Mouse (Mus musculus) T-helper 2 cell (primary cell): Measurements from ENCODE around the gene Calcb.

Experiments
- in situ Hi-C: fragments of 300-600 bp; cut with MboI, MseI; formaldehyde crosslinking; loops from one replicate; pipeline ENCODE4 v1.15.1; 2025; ENCODE audit warnings: high pct_unique_total_duplicates

Calcb gene

DNA sequence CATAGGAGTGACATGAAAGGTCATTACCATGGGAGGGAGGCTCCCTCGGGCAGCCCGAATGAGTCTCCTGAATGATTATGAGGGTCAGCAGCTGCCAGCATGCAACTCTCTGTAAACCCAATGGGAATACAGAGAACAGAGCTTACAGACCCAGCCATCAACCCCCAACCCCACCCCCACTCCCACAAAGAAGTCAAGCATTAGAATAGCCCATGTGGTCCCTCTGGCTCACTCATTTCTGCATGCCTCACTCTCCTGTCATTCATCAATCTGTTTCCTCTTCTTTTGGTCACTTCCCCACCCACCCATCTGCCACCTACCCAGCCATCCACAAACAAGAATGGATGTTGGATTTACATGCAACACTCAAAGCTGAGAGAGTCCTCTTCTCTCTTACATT, 35.0 kb downstream of the Calcb start:
- in situ Hi-C loops: no loop called here

DNA sequence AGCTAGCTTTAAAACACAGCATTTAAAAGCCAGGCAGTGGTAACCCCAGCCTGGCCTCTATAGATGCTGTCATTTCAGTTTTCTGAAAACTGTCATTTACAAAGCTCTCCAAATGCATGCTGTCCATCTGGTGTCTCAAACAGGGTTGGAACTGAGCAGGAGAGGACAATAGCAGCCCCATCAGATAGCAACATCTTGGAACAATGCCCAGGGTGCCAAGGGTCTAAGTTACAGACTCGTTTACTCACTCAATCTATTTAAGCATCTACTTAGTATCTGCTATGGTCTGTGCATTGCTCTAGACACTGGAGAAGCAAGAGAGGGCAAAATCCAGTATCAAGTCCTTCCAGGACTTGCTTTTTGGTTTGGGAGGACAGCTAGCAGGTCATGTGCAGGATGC, 35.8 kb downstream of the Calcb start:
- in situ Hi-C loops: no loop called here

DNA sequence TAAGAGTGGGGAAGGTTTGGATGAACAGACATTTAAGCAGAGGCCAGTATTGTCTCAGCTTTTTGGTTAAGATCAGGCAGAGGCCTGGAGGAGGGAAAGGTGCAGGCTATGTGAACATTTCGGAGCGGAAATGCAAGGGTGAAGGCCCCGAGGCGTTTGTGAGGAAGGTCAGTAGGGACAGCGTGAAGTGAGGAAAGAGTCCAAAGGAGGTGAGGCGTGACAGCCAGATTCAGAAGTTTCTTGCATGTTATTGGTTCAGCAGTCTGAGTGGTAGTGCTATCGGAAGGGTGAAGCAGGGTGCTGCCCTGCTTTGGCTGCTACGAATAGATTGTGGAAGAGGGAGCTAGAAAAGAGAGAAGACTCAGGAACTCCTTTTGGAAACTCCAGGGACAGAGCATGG, 36.2 kb downstream of the Calcb start:
- in situ Hi-C loops: no loop called here

DNA sequence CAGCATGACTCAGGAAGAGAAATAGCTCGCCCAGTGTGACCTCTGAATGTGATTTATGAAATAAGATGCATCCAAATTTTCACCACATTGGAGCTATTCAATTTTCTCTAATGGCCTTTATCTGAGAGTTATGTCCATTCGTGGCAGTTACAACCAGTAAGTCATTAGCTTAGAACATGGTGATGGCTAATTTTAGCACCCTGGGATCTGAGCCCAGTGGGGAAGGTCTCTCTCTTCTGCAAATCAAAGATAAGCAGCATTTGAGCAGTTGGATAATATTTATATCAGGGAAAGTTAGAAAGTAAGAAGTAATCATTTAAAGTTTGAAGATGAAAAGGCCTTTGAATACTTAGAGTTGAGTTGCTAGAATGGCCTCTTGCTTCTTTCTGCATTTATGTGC, 44.2 kb downstream of the Calcb start:
- in situ Hi-C loops: no loop called here

DNA sequence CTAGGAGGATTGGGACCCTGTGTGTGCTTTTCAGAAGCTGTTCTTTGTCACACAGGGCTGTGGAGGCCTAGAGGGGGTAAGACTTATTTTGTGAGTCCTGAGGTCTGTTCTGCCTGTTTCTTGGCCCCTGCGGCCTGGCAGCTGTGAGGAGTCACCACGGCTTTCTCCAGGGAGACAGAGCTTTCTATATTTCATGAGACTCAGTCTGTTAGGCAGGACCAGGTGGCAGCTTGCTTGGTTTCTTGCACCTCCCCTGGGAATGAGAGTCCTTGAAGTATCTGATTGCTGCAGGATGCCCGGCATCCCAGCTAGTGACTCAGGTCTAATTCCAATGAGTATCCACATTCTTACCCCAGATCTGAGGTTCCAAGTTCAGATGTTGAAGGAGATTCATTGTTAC, 46.8 kb downstream of the Calcb start:
- in situ Hi-C loops: no loop called here

DNA sequence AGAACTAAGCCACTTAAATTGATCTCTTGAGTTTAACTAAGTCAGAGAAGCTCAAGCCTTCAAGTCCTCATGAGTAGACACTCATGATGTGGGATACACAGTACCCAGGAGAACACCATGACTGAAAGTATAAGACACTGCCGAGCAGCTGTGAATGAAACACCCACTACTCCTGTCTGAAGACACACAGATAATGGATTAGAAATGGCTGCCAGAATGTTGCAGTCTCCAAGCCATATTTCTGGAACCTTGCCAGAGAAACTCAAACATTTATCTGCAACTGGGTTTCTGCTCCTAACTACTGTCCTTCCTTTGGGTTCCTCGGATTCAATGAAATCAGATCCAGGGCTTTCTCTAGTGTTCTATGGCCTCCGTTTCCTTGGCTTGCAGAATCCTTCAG, 48.1 kb downstream of the Calcb start:
- in situ Hi-C loops: no loop called here

DNA sequence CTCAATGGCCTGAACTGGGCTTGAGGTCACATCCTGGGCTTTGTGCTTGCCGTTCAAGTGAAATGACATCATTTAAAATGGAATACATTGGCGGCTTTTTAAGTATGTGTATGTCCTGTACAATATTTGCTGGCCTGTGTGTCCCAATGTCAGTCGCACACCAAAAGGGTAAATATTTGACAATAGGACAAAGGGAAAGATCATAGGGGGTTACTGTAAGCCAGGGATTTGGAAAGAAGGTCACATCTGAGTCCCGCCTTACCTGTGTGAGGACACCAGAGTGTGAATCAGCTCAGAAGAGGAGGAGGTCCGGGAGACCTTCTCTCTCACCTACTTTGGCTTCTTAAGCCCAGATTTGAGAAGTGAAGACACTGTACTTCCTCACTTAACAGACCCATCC, 50.1 kb downstream of the Calcb start:
- in situ Hi-C loops: no loop called here

DNA sequence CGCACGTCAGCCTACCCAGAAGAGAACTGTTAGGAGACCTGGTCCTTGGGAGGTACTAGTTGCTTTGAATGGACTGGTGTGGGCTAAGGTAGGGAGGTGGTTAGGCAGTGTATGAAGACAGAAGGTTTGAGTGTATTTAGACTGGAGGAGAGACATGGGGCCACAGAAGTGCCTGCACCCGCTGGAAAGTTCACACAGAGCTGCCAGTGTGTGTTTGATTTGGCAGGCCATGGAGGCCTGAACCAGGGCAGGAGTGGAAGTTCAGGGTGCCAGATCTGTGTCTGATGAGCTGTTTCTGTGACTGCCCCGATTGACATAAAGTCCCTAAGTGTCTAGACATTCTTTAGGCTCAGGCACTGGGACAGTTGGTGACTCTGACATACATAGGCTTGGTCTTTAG, 50.6 kb downstream of the Calcb start:
- in situ Hi-C loops: no loop called here

DNA sequence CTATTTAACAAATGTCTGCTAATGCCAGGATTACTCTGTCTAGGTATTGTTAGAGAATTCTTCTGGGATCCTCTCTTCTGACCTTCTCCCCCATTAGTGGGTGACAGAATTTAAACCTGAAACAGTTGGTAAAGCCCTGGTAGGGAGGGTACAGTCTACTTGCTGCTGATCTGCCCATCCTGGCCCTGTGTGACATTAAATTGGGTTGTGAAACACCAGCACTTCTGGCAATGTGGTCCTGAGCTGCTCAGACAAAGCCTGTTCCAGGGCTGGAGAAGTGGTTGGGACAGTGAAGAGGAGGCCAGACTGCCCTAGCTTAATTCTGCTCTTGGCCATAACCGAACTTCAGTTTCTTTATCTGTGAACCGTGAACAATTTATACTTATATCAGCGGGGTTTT, 52.1 kb downstream of the Calcb start:
- in situ Hi-C loops: no loop called here

DNA sequence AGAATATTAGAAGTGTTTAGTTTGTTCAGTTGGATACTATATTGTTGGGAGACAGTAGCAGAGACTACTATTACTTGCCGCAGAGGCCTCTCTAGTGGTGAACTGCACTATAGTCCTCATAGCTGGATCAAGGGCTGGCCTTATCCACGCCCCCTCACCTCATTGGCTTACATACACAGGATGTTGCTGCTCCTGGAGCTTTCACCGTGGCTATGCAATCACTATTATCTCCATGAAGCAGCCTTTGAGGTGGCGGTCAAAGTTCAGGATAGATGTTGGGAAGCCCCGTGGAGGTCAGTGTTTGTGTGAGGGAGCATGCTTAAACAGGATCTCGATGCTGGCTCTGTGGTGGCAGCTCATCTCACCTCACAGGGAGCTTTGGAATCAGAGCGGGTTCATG, 53.4 kb downstream of the Calcb start:
- in situ Hi-C loops: no loop called here
